Mouse (Mus musculus): ENCODE results near the gene Nusap1. TPM values are rescaled to one million over a fixed set of nuclear protein-coding genes. Genes with fewer than 3 reads are reported as not detected.

Nusap1 gene
- polyA plus RNA-seq, 1 experiment from 2014 or later, result 19.4 TPM

DNA sequence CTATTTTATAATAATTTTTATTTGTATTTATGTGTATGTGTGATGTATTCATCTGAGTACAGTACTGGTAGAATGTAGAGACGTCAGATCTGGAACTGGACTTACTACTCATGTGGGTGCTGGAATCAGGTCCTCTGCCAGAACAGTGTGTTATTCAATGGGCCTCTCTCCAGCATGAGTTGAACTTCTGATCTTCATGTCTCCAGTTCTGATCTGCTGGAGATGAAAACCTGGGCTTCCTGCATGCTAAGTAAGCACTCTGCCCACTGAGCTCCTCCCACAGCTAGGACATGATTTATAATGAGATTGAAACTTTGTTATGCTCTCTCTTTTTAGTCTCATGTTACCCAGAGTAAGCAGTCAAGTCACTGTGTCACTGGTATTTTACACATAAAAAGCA is 78.0 kb downstream of the Nusap1 start:
- Histone ChIP-seq H3K36me3 (ENCODE audit: control insufficient read depth, insufficient read depth, low read length) (peaks cover 14% of the 10 kb centered on the region), H3K4me1 (ENCODE audit: control insufficient read depth, insufficient read depth, low read length) (no peaks in the 10 kb centered on the region), H3K4me3 (replicated peaks; ENCODE audit: low read depth, low read length) (no peak overlapping the region), H3K9ac (replicated peaks; ENCODE audit: low read length) (no peak overlapping the region), H3K27me3 (ENCODE audit: control insufficient read depth, insufficient read depth, low read length) (no peaks in the 10 kb centered on the region), H3K4me2 (ENCODE audit: low read length) (no peak overlapping the region), H3K27ac (replicated peaks; ENCODE audit: low read depth, low read length) (no peak overlapping the region), H3K9me3 (ENCODE audit: control insufficient read depth, low read length) (no peaks in the 10 kb centered on the region)
- WGBS, result 89% methylated on average over 1 of the region's 1 CpGs
- DNase-seq (no peak), ATAC-seq (ENCODE audit: low FRiP score, low TSS enrichment) (no peak)

DNA sequence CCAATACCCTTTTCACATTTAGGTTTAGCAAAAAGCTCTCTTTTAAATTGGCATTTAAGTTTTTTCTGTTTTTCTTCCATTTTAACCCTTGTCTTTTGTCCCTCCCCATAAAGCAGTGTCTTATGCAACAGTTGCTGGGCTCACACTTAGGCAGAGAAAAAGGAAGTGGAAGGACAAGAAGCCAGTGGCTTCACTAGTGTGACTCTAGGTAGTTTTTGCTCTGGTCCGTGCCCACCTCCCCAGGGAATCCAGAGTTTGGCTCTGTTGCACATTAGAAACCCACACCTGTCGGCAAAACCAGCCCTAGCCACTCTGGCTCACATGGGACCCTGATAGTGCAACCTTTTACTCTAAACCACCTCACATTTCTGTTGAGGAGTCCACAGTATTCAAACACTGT is 80.4 kb downstream of the Nusap1 start:
- Histone ChIP-seq H3K9me3 (ENCODE audit: control insufficient read depth, low read length) (no peaks in the 10 kb centered on the region), H3K9ac (replicated peaks; ENCODE audit: low read length) (no peak overlapping the region), H3K4me2 (ENCODE audit: low read length) (no peak overlapping the region), H3K4me3 (replicated peaks; ENCODE audit: low read depth, low read length) (no peak overlapping the region), H3K27ac (replicated peaks; ENCODE audit: low read depth, low read length) (no peak overlapping the region), H3K4me1 (ENCODE audit: control insufficient read depth, insufficient read depth, low read length) (no peaks in the 10 kb centered on the region), H3K27me3 (ENCODE audit: control insufficient read depth, insufficient read depth, low read length) (no peaks in the 10 kb centered on the region), H3K36me3 (ENCODE audit: control insufficient read depth, insufficient read depth, low read length) (peaks cover 22% of the 10 kb centered on the region)
- ATAC-seq (ENCODE audit: low FRiP score, low TSS enrichment) (no peak), DNase-seq (no peak)
- 91% methylated on average over 2 of the region's 2 CpGs for WGBS

DNA sequence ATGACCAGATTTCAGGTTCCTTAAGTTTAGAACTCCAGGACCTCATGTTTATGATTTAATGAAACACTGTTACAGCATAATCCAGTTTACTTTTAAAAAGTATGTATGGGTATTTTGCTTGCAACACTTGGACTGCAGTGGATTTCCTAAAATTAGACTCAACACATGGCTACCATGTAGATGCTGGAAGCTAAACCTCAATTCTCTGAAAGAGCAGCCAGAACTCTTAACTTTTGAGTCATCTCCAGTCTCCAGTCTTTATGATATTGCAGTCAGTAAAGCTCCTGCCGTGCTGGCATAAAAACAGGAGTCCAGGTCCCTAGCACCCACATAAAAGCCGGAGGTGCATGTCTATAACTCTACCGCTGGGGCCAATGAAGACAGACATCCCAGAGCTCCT is 81.9 kb downstream of the Nusap1 start:
- H3K9me3 ChIP-seq (ENCODE audit: control insufficient read depth, low read length), result no peaks in the 10 kb centered on the region
- H3K27me3 ChIP-seq (ENCODE audit: control insufficient read depth, insufficient read depth, low read length), result no peaks in the 10 kb centered on the region
- ATAC-seq (ENCODE audit: low FRiP score, low TSS enrichment) (no peak), DNase-seq (no peak)
- no peak overlapping the region for H3K4me3 ChIP-seq (replicated peaks; ENCODE audit: low read depth, low read length)
- H3K9ac ChIP-seq (replicated peaks; ENCODE audit: low read length), result no peak overlapping the region
- WGBS, result 95% methylated on average over 3 of the region's 3 CpGs
- no peak overlapping the region for H3K4me2 ChIP-seq (ENCODE audit: low read length)
- peaks cover 27% of the 10 kb centered on the region for H3K36me3 ChIP-seq (ENCODE audit: control insufficient read depth, insufficient read depth, low read length)
- no peak overlapping the region for H3K27ac ChIP-seq (replicated peaks; ENCODE audit: low read depth, low read length)
- no peaks in the 10 kb centered on the region for H3K4me1 ChIP-seq (ENCODE audit: control insufficient read depth, insufficient read depth, low read length)

Other genes starting within 250 kb of the Nusap1 start
- gene Ino80, start 140.6 kb upstream of the Nusap1 start, polyA plus RNA-seq (2014; fragmentation: Nextera tagmentation; extraction: Ambion mirVana), result 6.1 and 6.5 TPM in 2 replicates
- 0.24 and 0.50 TPM in 2 replicates for gene Exd1, start 70.7 kb upstream of the Nusap1 start, polyA plus RNA-seq (2014; fragmentation: Nextera tagmentation; extraction: Ambion mirVana)
- 42.8 and 57.4 TPM in 2 replicates for gene Chp1, start 70.6 kb upstream of the Nusap1 start, polyA plus RNA-seq (2014; fragmentation: Nextera tagmentation; extraction: Ambion mirVana)
- 4.2 and 6.2 TPM in 2 replicates for gene Oip5, start 171 bp downstream of the Nusap1 start, polyA plus RNA-seq (2014; fragmentation: Nextera tagmentation; extraction: Ambion mirVana)
- 34.4 and 35.0 TPM in 2 replicates for gene Ndufaf1, start 44.5 kb downstream of the Nusap1 start, polyA plus RNA-seq (2014; fragmentation: Nextera tagmentation; extraction: Ambion mirVana)
- gene Rtf1, start 56.8 kb downstream of the Nusap1 start, polyA plus RNA-seq (2014; fragmentation: Nextera tagmentation; extraction: Ambion mirVana), result 46.2 and 59.4 TPM in 2 replicates
- gene Itpka, start 124.0 kb downstream of the Nusap1 start, polyA plus RNA-seq (2014; fragmentation: Nextera tagmentation; extraction: Ambion mirVana), result 0.12 and 0.18 TPM in 2 replicates
- gene Ltk, start 142.1 kb downstream of the Nusap1 start, polyA plus RNA-seq (2014; fragmentation: Nextera tagmentation; extraction: Ambion mirVana), result 1.5 and 3.0 TPM in 2 replicates
- gene Rpap1, start 169.2 kb downstream of the Nusap1 start, polyA plus RNA-seq (2014; fragmentation: Nextera tagmentation; extraction: Ambion mirVana), result 12.5 and 21.3 TPM in 2 replicates
- gene Tyro3, start 179.4 kb downstream of the Nusap1 start, polyA plus RNA-seq (2014; fragmentation: Nextera tagmentation; extraction: Ambion mirVana), result 20.0 and 20.2 TPM in 2 replicates